Mouse (Mus musculus) spleen, adult 18-20 months (tissue): Measurements from ENCODE around the gene Agmat.
A peak's percentile ranks its signal among the peaks of the same experiment; 100 is the strongest.

Experiments used
- DNase-seq, 2 experiments: peaks; one replicate each; pipeline ENCODE4 v3.0.0; 2022; ENCODE audit warnings: mixed read lengths in 2 of 2

The Agmat gene

DNA sequence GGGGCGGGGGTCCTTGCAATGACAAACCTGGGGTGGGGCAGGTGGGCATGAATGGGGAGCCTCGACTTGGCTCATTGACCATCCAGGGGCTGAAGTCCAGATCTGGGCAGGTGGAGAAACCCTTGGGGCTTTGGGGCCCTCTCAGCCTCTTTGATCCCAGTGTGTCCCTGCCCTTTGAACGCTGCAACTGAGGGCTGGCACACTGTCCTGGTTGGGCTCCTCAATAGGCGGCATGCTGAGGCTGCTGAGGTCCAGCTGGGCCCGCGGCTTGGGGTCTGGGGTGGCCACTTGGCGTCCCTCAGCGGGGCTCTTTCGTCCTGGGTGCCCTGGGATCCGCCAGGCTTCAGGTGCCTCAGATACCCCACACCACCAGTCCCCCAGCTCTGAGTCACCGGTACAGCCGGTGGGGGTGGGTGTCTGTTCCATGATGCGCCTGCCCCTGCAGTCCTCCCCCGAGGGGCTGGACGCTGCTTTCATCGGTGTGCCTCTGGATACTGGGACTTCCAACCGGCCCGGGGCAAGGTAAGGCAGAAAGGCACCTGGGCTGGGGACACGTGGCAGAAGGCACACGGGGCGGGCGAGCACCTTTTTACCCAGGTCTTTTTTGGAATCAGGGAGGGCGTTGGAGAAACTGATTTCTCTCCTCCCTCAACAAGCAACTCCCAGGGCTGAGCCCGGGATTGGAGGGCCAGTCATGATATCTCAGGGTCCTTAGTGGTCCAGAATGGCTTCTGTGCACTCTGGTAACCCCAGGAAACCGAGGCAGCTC lies at the start of gene Agmat:
TSS of gene Agmat (plus strand) at position 95 of the 769 bp plus-strand sequence.
- no peak for DNase-seq

DNA sequence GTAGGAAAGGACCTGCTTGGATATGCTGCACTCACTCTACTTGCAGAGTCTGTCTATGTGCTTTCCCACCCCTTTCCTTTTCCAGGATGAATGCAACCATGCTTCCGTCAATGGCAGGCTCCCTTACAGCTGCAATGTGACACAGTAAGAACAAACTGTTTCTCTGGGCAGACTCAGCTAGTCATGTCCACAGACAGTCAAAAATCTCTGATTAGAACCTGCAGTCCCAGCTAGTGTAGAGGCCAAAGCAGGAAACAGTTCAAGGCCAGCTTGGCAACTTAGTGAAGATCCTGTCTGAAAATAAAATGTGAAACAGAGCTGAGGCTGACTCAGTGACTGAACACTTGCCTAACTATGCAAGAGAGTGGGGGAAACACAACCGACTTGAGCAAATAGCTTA lies 41.8 kb upstream of the Agmat start:
- no peak for DNase-seq

DNA sequence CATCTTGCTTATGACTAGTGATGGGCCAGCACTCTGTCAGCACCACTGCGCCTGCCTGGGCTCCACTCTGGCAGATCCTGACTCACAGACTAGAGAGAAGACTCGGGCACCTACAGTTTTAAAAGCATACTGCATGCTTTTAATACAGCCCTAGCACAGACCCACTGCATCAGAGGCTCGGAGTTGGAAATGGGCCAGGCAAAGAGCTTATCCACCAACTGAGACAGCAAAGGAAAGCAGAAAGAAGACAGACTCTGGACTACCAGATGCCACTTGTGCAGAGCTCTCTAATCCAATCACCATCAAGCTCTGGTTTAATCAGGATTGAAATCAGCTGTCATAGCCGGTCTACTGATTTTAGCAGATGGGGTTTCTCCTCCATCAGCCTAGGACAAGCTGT lies 41.1 kb upstream of the Agmat start:
- DNase-seq = no peak

DNA sequence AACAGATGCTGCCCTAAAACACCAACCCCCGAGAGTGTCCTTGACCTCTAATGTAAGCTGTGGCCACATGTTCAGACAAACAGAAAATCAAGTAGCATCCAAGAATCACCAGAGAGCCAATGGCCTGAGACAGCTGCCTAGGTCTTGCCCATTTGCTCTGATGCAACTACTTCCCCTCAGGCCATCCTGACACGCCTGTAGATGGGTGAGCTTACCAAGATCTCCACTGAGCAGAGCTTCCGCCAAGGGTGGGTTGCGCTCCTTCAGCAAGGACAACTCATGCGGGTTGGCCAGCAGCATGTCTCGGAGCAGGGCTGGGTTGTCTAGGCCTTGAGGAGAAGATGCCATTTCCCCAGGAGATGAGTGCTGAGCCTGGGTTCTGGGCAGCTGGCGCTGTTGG lies 38.5 kb upstream of the Agmat start:
- no peak for DNase-seq

DNA sequence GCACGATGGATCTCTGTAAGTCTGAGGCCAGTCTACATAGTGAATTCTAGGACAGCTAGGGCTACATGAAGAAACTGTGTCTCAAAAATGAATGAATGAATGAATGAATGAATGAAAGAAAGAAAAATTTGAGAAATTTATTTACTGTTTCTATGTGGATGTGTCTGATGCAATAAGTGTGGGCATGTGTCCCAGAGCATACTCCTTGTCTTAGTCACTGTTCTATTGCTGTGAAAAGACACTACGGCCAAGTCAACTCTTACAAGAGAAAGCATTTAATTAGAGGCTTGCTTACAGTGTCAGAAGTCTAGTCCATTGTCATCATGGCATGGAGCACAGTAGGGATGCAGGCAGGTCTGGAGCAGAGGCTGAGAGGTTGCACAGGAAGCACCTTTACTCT lies 37.5 kb upstream of the Agmat start:
- DNase-seq = no peak

DNA sequence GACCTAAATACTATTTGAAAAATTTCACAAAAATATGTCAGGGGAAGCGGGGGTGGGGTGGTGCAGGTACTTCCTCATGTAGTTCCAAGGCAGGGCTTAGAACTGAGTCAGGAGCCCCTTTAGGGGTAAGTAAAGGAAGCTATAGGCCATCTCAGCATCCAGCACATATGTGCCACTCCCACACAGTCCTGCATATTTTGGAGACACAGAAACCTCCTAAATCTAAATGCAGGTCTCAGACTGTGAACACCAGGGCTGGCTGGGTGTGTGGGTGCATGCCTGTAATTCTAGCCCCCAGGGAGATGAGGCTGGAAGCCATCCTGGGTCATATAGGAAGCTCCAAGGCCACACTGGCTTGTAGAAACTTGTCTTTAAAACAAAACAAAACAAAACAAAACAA lies 35.2 kb upstream of the Agmat start:
- DNase-seq = no peak

DNA sequence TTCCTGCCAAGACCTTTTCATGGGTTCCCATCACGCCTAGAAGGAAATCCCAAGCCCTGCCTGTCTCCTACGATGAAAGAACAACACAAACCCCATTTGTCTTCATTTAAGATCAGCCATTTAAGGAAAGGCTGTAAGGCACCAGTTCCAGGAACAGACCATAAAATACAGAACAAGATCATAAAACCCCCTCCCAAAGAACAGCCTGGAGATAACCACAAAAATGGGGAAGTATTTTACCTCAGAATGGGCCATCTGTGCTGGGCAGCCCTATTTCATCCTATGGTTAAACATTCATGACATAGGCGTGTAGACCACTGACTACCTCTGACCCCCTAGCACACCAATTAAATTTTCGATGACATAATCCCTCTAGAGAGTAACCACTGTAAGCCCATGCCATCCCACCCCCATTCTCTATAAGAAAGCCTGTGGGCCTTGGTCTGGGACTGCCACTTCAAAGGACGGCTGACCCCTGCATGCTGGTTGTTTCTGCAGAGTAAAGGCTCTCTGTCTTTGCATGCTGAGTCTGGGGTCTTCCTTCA lies 32.8 kb upstream of the Agmat start:
- DNase-seq = no peak

DNA sequence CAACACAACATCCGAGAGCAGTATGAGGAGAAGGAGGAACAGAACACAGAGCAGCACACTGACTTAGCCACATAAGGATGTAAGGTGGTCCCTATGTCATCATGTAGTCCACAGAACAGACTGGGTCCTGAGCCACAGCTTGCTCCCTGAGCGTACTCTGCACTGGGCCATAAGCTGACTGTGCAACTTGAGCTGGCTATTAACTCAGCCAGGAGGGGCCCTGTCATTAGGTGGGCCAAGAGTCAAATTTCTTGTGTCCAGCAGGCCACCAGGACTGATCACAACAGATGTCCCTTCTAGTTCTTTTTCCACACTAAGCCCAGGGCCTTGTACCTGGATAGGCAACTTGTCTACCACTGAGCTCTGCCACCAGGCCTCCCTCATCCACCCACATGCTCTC lies 31.4 kb upstream of the Agmat start:
- DNase-seq = no peak

DNA sequence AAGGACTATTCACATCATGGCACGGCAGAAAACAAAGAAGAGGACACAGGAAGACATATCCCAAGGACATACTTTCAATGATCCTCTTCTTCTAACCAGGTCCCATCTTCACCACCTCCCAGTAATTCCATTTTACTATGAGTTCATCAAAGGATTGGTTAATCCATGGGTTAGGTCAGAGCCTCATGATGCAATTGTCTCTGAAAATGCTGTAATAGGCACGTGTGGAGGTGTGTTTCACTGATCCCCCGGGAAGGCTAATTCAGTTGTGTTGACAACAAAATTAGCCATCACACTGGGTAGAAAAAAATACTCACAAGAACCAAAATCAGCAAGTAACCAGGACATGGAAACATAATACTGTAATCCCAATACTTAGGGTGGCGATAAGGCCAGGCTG lies 28.8 kb upstream of the Agmat start:
- DNase-seq = no peak

DNA sequence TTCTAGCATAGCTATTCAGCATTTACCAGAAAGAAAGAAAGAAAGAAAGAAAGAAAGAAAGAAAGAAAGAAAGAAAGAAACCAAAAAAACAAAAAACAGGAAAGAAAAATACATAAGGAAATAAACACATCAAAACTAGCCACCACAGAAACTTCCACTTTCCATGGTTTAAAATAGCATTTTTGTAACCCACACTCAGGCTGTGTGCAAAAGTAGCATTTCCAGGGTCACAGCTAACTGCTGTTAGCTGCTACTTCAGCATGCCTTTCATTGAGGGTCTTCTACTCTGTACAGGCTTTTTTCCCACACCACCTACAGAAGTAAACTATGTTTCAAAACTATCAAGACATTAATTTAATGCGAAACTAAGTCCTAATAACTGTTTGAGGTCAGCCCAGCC lies 27.2 kb upstream of the Agmat start:
- no peak for DNase-seq

DNA sequence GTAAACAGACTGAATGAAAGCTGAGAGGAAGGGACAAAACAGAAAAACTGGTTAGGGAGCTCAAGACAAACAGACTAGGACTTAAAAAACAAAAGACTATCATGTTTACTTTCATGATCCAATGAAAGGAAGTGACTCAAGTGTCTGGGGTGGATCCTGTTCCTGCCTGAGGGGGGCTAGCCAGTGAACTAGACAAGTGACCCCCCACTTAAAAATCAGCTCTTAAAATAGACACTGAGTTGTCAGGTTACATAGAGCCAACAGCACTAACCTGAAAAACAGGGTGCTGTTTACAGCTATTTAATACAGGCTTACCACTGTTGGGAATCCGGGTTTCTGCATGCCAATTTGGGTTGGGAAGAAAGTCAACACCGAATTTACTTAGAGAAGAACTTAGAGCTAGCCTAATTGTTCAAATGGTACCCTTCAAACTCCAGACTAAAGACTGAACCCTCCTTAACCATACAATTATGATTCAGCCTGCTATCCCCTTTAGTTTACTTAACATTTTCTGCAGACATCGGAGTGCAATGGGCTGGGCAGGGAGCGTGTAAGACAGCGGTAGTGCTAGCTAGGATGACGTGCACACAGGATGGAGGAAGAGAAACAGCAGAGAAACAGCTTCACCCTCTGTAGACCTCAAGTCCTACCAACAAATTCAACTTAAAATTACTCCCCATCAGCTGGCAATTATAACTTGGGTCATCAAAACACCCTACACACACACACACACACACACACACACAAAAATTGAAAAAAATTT lies 25.5 kb upstream of the Agmat start:
- no peak for DNase-seq

DNA sequence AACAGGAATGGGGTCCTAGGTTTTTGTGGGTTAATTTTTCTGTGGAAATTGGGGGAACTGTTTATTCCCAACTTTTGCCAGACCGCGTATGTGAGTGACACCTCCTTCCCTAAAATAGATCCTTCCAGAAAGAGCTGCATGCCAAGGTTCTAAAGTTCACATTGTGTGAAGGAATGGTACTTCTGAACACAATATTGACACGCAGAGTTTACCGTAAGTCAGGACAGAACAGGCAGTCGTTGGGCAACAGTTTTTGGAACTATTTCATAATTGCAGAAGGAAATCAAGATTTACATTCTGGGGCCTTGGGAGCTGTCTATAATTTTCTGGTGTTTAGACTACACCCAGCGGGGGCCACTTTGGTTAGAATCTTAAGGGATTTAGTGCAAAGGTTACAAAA lies 24.5 kb upstream of the Agmat start:
- no peak for DNase-seq

DNA sequence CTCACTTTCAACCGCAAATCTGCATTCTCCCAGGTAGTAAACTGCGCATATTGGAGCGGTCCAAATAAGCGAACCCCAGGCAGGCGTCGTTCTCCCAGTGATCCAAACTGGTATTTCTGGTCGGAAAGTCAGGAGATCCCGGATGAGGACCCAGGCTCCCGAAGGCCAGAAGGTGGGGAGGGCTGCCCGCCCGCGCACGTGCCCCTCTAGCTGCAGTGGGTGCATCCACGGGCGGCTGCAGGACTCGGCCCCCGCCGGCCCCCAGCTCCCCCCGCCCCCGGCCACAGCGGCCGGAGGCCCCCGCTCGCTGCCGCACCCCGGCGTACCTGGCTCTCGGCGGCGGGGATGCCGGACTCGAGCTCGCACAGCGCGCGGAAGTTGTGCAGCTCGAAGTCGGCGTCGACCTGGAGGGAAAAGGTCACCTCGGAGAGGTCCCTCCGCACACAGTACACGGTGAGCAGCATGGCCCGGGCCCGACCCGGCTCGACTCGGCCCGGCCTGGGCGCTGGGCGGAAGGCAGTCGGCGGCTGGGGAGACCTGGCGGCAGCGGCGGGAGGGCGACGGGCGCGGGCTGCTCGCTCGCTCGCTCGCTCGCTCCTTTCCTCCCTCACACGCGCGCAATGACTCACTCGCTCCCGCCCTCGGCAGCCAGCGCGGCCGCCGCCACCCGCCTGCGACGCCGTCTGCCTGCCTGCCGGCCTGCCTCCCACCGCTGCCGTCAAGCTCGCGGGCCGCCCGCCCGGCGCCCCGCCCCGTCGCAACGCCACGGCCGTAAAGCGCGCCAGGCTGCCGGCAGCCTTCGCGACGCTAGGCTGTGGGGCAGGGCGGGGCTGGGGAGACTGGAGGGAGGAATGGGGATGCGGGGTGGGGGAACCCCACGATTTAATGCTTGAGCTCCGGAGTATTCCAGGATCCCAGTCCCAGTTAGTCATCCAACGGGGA lies 23.5 kb upstream of the Agmat start, which contains the start of gene Ddi2:
TSS of gene Ddi2 (minus strand) at position 689 of the 942 bp plus-strand sequence.
- DNase-seq = peak; percentile 84 to 92

DNA sequence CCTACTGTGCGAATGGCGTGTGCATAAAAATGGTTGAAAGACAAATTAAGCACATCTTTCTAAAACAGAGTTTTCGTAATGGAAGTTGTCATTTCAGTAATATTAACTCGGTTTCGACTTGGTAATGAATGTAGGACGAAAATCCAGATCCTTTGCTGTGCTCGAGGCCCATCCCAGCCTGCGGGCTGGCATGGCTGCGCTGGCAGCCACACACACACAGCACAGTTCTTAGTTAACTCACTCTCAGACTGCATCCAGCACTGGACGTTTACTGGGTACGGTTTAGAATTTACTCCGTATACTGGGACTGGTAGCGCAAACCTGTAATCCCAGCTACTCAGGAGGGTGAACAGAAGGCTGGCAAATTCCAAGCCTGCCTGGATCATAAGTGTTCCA lies 22.8 kb upstream of the Agmat start:
- no peak for DNase-seq

DNA sequence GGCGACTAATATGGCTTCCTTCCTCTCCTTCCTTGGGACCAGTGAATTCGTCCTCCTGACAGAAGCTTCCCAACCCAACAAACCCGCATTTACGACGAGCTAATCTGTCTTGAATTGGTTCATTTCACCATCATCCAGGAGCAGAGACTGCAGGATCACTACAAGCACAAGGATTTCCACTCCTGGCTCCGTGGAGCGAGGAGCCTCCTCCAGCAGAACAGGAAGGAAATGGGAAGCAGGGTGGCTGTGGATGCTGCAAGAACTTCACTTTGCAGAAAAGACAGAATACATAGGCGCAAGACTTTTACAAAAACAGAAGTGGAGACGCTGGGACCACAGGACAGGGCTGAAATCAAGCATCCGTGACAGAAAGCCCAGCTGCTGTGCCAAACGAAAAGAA lies 21.9 kb upstream of the Agmat start:
- no peak for DNase-seq

DNA sequence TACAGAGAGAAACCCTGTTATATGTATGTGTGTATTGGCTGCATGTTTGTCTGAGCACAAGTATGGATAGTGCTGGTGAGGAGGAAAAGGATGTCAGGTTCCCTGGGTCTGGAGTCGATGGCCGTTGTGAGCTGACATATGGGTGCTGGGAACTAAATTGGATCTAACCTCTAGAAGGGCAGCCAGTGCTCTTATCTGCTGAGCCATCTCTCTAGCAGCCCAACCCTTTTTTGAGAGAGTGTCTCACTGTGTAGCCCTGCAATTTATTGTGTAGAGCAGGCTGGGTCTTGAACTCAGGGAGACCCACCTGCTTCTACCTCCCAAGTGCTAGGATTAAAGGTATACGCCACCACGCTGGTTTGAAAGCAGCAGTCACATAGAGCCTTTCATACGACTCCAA lies 21.2 kb upstream of the Agmat start:
- no peak for DNase-seq

DNA sequence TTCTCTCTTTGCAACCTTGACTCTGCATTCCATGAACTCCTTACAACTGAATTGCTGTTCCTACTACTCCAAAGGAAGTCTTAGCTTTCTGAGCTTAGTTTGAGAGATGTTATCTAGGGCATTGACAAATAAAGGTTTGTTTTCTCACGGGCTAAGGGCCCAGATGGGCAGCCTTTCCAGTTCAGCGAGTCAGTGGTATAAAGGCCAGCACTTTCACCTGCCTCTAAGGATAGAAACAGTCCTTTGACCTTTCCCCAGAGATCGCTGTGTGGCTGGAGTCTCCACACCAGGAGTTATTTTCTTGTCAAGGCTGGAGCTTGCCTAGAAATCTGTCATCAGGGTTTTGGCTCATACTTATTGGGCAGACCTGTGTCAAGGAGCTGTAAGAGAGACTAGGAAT lies 20.7 kb upstream of the Agmat start:
- no peak for DNase-seq

DNA sequence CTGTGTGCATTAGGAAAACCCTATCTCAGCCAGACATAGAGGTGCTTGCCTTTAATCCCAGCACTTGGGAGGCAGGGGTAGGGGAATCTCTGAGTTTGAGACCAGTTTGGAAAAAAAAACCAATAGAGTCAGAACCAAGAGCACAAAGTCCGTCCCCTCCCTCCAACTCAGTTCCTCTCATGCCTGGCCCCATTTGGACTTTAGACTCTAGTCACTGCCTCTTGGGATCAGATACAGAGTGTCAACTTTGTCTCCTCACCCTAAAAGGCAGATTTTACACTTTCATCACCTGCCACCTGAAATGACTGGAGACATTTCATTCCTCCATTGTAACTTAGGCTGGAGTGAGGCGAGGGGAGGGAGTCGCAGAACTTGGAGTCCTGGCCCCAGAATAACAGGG lies 17.2 kb upstream of the Agmat start:
- DNase-seq = no peak

DNA sequence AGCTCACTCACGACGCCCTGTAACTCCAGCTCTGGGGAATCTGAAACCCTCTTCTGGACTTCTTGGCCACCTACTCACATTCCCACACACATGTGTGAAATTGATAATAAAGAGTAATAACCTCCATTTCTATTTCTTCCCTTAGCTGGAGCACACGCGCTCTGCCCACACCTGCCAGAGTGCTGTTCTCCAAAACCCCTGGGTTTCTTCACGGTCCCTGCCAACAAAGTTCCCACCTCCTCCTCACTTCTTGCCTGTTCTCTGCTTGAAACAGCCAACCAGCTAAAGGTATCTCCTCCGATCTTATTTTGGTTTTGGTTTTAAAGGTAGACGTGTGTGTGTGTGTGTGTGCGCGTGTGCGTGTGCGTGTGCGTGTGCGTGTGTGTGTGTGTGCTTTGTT lies 16.1 kb upstream of the Agmat start:
- DNase-seq = no peak

DNA sequence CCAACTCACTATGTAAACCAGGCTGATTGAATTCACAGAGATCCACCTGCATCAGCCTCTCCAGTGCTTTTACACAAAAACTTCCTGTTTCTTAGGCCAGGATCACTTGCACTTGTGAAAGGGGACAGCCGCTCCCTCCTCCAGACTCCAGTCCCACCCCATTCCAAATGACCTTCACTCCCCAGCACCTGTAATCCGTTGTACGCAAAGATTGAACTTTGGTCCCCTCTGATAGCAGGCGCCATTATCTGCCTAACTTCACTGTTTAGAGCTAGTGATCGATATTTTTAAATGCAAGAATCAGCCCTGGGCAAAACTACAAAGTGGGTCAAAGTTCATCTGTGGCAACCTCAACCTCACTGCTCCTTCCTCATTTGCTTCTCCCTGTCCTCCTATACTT lies 14.7 kb upstream of the Agmat start:
- no peak for DNase-seq

DNA sequence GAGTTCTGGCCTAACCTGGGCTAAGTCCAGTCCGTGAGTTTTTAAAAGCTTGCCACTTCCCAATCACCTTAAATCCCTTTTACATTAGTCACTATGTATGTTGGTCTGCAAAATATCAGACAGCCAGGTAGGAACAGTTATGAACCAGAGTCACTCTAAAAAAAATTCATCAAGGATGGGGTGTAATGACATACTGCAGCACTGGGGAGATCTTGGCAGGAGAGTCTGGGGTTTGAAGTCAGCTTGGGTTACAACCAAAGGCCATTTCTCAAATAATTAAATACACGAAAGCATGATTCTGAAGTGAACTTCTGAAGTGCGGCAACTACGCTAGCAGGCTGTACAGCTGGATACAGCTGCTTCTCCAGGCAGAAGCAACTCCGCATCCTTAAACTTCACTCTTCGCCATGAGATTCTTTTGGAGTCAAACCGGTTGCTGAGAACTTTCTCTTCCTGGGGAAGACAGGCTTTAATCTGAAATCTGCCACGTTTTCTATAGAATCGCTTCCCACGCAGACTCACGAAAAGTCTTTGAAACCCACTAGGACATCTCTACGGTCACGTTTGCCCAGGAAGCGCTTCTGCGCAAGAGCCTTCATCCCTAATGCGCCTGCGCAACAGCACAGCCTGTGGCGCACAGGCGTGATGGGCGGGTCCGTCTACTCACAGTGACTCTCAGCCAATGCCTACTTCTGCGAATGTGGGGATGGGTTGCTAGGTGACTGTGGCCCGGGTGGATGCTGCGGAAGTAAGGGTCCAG lies 11.8 kb upstream of the Agmat start:
- DNase-seq = peak; percentile 83

DNA sequence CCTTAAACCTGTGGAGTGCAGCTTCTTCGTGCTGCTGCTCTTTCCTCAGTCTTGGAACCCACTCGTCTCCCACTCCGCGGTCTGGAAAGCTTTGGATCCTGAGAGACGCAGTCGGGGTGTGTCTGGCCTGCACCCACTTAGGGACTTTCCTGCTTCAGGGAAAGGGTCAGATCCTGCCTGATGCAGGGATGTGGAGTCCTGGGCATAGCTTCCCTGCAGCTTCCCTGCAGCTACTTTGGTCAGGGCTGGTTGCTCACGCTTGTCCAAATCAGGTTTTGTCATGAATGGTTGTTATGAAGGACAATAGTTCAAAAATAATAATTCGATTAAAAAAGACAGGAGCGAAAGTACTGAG lies 11.3 kb upstream of the Agmat start:
- no peak for DNase-seq
